Mouse (Mus musculus) lung, adult 2 months (tissue): ENCODE results near the gene Prkca.

Experiments
- CTCF ChIP-seq: fragments of 200-500 bp; IDR thresholded peaks from 2 replicates; pipeline ENCODE4 v1.5.1; 2011; ENCODE audit warnings: mild to moderate bottlenecking, low read length, control low read depth; ENCODE audit not compliant: insufficient read depth
- POLR2A ChIP-seq: fragments of 200-500 bp; IDR thresholded peaks from 2 replicates; pipeline ENCODE4 v1.6.1; 2011; ENCODE audit warnings: low read depth, mild to moderate bottlenecking, control low read depth, low read length, borderline replicate concordance; ENCODE audit errors: extremely low read depth

DNA sequence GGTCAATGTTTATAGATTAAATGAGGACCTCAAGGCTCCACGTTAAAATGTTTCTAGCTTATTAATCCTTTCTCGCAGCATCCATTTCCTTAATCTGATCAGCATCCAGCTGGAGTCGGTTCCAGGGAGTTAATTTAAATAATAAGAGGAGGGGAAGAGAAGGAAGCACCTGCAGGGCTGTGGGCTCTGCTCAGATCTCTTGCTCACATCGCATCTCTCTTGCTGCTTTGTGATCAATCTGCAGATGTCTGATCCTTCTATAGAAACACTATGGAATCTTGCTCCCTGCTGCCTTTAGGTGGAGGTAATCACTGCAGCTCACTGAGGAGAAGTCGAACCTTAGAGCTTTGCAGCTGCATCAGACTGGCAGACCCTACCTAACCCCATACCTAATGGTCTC is 58.7 kb downstream of the Prkca start:
- TF ChIP-seq CTCF (no peak), POLR2A (no peak)
